In genomic region chr4:87702834-87703233, GRCm38 (mm10) we compare ENCODE assay signal across 29 mouse cellular contexts.
DNase-seq lines count a peak whose midpoint lies in the region; ATAC-seq and TF ChIP-seq lines count a peak whose summit lies in the region.
"Had no signal": no experiment of that assay in that cellular context is flagged by ENCODE, and none has a peak within 500 bp of the region (broad histone marks: within the 10 kb centered on the region; RNA-seq: fewer than 3 reads in every experiment).

No protein-coding gene starts in this region.

- no peak overlapping the region for H3K9ac ChIP-seq in forebrain, embryonic 13.5 days
- no peak overlapping the region for H3K9ac ChIP-seq in kidney, embryonic 14.5 days (ENCODE audit: low read depth, low read length)
- H3K9ac ChIP-seq in hindbrain, embryonic 16.5 days (ENCODE audit: low read depth, low read length) = no peak overlapping the region
- H3K9ac ChIP-seq: embryonic facial prominence, embryonic 12.5 days; heart, embryonic 13.5 days; hindbrain, embryonic 15.5 days; intestine, embryonic 15.5 days; limb, embryonic 15.5 days; liver, embryonic 14.5 days; lung, embryonic 14.5 days; midbrain, embryonic 15.5 days; stomach, embryonic 15.5 days had no signal

- no peak overlapping the region for H3K4me3 ChIP-seq in forebrain, embryonic 10.5 days
- no peak overlapping the region for H3K4me3 ChIP-seq in forebrain, embryonic 13.5 days
- no peak overlapping the region for H3K4me3 ChIP-seq in kidney, embryonic 14.5 days (ENCODE audit: low read length)
- H3K4me3 ChIP-seq in hindbrain, embryonic 16.5 days (ENCODE audit: low read length) = no peak overlapping the region
- H3K4me3 ChIP-seq: embryonic facial prominence, embryonic 12.5 days; heart, embryonic 13.5 days; hindbrain, embryonic 15.5 days; intestine, embryonic 15.5 days; limb, embryonic 10.5 days; limb, embryonic 15.5 days; midbrain, embryonic 15.5 days; stomach, embryonic 15.5 days had no signal

- peaks cover 39% of the 10 kb centered on the region for H3K27me3 ChIP-seq in forebrain, embryonic 10.5 days (ENCODE audit: poor library complexity, severe bottlenecking)
- no peaks in the 10 kb centered on the region for H3K27me3 ChIP-seq in forebrain, embryonic 13.5 days
- H3K27me3 ChIP-seq in kidney, embryonic 14.5 days (ENCODE audit: control insufficient read depth, insufficient read depth, low read length) = no peaks in the 10 kb centered on the region
- H3K27me3 ChIP-seq in hindbrain, embryonic 16.5 days (replicated peaks; ENCODE audit: control insufficient read depth, insufficient read depth, low read length) = no peaks in the 10 kb centered on the region
- H3K27me3 ChIP-seq: CH12.LX; embryonic facial prominence, embryonic 12.5 days; heart, embryonic 13.5 days; hindbrain, embryonic 15.5 days; intestine, embryonic 15.5 days; limb, embryonic 15.5 days; midbrain, embryonic 15.5 days; stomach, embryonic 15.5 days had no signal

- no peak for TF ChIP-seq POLR2A in brain, embryonic 14.5 days (IDR thresholded peaks at IDR 0.05; ENCODE audit: borderline replicate concordance, extremely low read depth, insufficient read depth, insufficient read length, poor library complexity, severe bottlenecking)

- WGBS in forebrain, embryonic 10.5 days = 42% methylated on average over 4 of the region's 4 CpGs
- WGBS in forebrain, embryonic 13.5 days = 12% methylated on average over 4 of the region's 4 CpGs
- 33% methylated on average over 4 of the region's 4 CpGs for whole genome bisulfite sequencing in kidney, embryonic 14.5 days
- WGBS in hindbrain, embryonic 16.5 days = 39% methylated on average over 4 of the region's 4 CpGs

- peak; percentile 14 for DNase-seq in forebrain, embryonic 10.5 days (ENCODE audit: extremely low spot score, low spot score)
- no peak for DNase-seq in kidney, adult 9 months
- peak; percentile 60 for DNase-seq in brain, embryonic 14.5 days (ENCODE audit: low read depth)
- no peak for DNase-seq in adrenal gland, postnatal 4 days (ENCODE audit: low spot score in 2 of 2)
- DNase-seq in T-cell, adult 2 months (ENCODE audit: low spot score) = no peak
- DNase-seq: adrenal gland, adult 8-10 months; cerebellum, adult 11 months; cerebellum, adult 9-10 months; embryo, embryonic 11 days; heart, postnatal 10 days; kidney, adult 8-10 months; layer of hippocampus, adult 9-11 months; lung, embryonic 14.5 days; lung, postnatal 14 days; retina, postnatal 1 day; right cerebral cortex, postnatal 25 days had no signal

- H3K27ac ChIP-seq in forebrain, embryonic 10.5 days = peak overlapping the region; percentile 63; the same call in 1 of the 2 replicates
- H3K27ac ChIP-seq in forebrain, embryonic 13.5 days = no peak overlapping the region
- no peak overlapping the region for H3K27ac ChIP-seq in kidney, embryonic 14.5 days (ENCODE audit: low read depth, low read length)
- no peak overlapping the region for H3K27ac ChIP-seq in hindbrain, embryonic 16.5 days (ENCODE audit: low read depth, low read length)
- H3K27ac ChIP-seq: embryonic facial prominence, embryonic 12.5 days; heart, embryonic 13.5 days; hindbrain, embryonic 15.5 days; intestine, embryonic 15.5 days; limb, embryonic 10.5 days; limb, embryonic 15.5 days; liver, embryonic 14.5 days; midbrain, embryonic 15.5 days; stomach, embryonic 15.5 days had no signal

- H3K4me1 ChIP-seq in forebrain, embryonic 10.5 days = peaks cover 45% of the 10 kb centered on the region
- peaks cover 9% of the 10 kb centered on the region for H3K4me1 ChIP-seq in forebrain, embryonic 13.5 days
- H3K4me1 ChIP-seq in kidney, embryonic 14.5 days (ENCODE audit: control insufficient read depth, insufficient read depth, low read length) = peaks cover 3% of the 10 kb centered on the region; the same call in 1 of the 2 replicates
- no peaks in the 10 kb centered on the region; the same call in 1 of the 2 replicates for H3K4me1 ChIP-seq in hindbrain, embryonic 16.5 days (ENCODE audit: control insufficient read depth, insufficient read depth, low read depth, low read length)
- H3K4me1 ChIP-seq: intestine, embryonic 15.5 days; stomach, embryonic 15.5 days had no signal

- no peaks in the 10 kb centered on the region for H3K9me3 ChIP-seq in forebrain, embryonic 10.5 days
- H3K9me3 ChIP-seq in forebrain, embryonic 13.5 days (replicated peaks) = no peaks in the 10 kb centered on the region
- no peaks in the 10 kb centered on the region for H3K9me3 ChIP-seq in kidney, embryonic 14.5 days (ENCODE audit: control insufficient read depth, low read length)
- no peaks in the 10 kb centered on the region for H3K9me3 ChIP-seq in hindbrain, embryonic 16.5 days (ENCODE audit: control insufficient read depth, low read length)
- H3K9me3 ChIP-seq: embryonic facial prominence, embryonic 12.5 days; intestine, embryonic 15.5 days; limb, embryonic 10.5 days; limb, embryonic 15.5 days; midbrain, embryonic 15.5 days; stomach, embryonic 15.5 days had no signal

- no peaks in the 10 kb centered on the region for H3K36me3 ChIP-seq in forebrain, embryonic 10.5 days (replicated peaks)
- no peaks in the 10 kb centered on the region for H3K36me3 ChIP-seq in forebrain, embryonic 13.5 days (ENCODE audit: poor library complexity, severe bottlenecking)
- no peaks in the 10 kb centered on the region for H3K36me3 ChIP-seq in kidney, embryonic 14.5 days (ENCODE audit: control insufficient read depth, insufficient read depth, low read length)
- no peaks in the 10 kb centered on the region for H3K36me3 ChIP-seq in hindbrain, embryonic 16.5 days (ENCODE audit: control insufficient read depth, insufficient read depth, low read length)
- H3K36me3 ChIP-seq: embryonic facial prominence, embryonic 12.5 days; heart, embryonic 13.5 days; hindbrain, embryonic 15.5 days; intestine, embryonic 15.5 days; limb, embryonic 10.5 days; limb, embryonic 15.5 days; midbrain, embryonic 15.5 days; stomach, embryonic 15.5 days had no signal

- ATAC-seq in forebrain, embryonic 13.5 days = no peak
- peak; percentile 78 for ATAC-seq in kidney, embryonic 14.5 days (ENCODE audit: low FRiP score, low TSS enrichment)
- peak; percentile 56; the same call in 1 of the 2 replicates for ATAC-seq in hindbrain, embryonic 16.5 days
- ATAC-seq: intestine, embryonic 15.5 days; midbrain, embryonic 15.5 days had no signal

- no peak overlapping the region for H3K4me2 ChIP-seq in forebrain, embryonic 13.5 days
- no peak overlapping the region for H3K4me2 ChIP-seq in kidney, embryonic 14.5 days (replicated peaks; ENCODE audit: low read depth, low read length)
- no peak overlapping the region for H3K4me2 ChIP-seq in hindbrain, embryonic 16.5 days (ENCODE audit: low read length)
- H3K4me2 ChIP-seq: embryonic facial prominence, embryonic 12.5 days; heart, embryonic 13.5 days; hindbrain, embryonic 15.5 days; intestine, embryonic 15.5 days; limb, embryonic 15.5 days; lung, embryonic 14.5 days; midbrain, embryonic 15.5 days; stomach, embryonic 15.5 days had no signal

- no peak for TF ChIP-seq CTCF in brain, embryonic 14.5 days (IDR thresholded peaks at IDR 0.05; ENCODE audit: borderline replicate concordance, extremely low read depth, insufficient read depth, insufficient read length)

Comparison
In these comparisons a context has a peak if more than half of its experiments do, and no peak if none do; other contexts are left out.
1. DNase-seq: peak in forebrain, embryonic 10.5 days (single experiment) and brain, embryonic 14.5 days (single experiment); none in kidney, adult 9 months (single experiment), adrenal gland, postnatal 4 days (0 of 2) and T-cell, adult 2 months (single experiment).